Mouse (Mus musculus): Measurements from ENCODE around the gene Abcc8.

GRCm38 (mm10) chr7:46161615-46162014, 18.2 kb downstream of the Abcc8 start:
- TF ChIP-seq EP300 (IDR thresholded peaks at IDR 0.05; ENCODE audit: low read depth): no peak
- no peak for TF ChIP-seq CTCF (IDR thresholded peaks at IDR 0.05; ENCODE audit: low read depth)

All from liver, postnatal 0 days (tissue).